Mouse (Mus musculus) limb, embryonic 11.5 days (tissue): ENCODE measurements around the gene Magi2. TPM values are rescaled to one million over a fixed set of nuclear protein-coding genes. Genes with fewer than 3 reads are reported as not detected.

Experiments
- ATAC-seq: fragments of 200-750 bp; cut with Nextera tagmentation; 2 replicates; pipeline ENCODE4 v1.8.0; 2017; ENCODE audit warnings: low read depth; ENCODE audit not compliant: insufficient number of reproducible peaks, low FRiP score, low TSS enrichment
- DNase-seq: peaks from one replicate; pipeline ENCODE4 v3.0.0-alpha.2; 2015; ENCODE audit warnings: low spot score
- H3K27ac ChIP-seq: fragments of 300-500 bp; sonication (generic); replicated peaks from 2 replicates; pipeline ENCODE4 v1.5.1; 2014; ENCODE audit warnings: low read depth, mild to moderate bottlenecking, low read length
- H3K27me3 ChIP-seq: fragments of 300-500 bp; sonication (generic); 2 replicates; pipeline ENCODE4 v1.6.1; 2014; ENCODE audit warnings: mild to moderate bottlenecking, low read length, mixed read lengths; ENCODE audit not compliant: control insufficient read depth, insufficient read depth
- H3K36me3 ChIP-seq: fragments of 300-500 bp; sonication (generic); 2 replicates; pipeline ENCODE4 v1.6.1; 2014; ENCODE audit warnings: mild to moderate bottlenecking, low read length, moderate library complexity, mixed read lengths; ENCODE audit not compliant: control insufficient read depth, insufficient read depth
- H3K4me1 ChIP-seq: fragments of 300-500 bp; sonication (generic); 2 replicates; pipeline ENCODE4 v1.6.1; 2014; ENCODE audit warnings: low read length, mixed read lengths; ENCODE audit not compliant: control insufficient read depth, insufficient read depth
- H3K4me2 ChIP-seq: fragments of 300-500 bp; sonication (generic); 2 replicates; pipeline ENCODE4 v1.6.1; 2014; ENCODE audit warnings: low read depth, mild to moderate bottlenecking, moderate library complexity; ENCODE audit not compliant: severe bottlenecking
- H3K4me3 ChIP-seq: fragments of 300-500 bp; sonication (generic); 2 replicates; pipeline ENCODE4 v1.5.1; 2014; ENCODE audit warnings: low read depth, low read length
- H3K9ac ChIP-seq: fragments of 300-500 bp; sonication (generic); 2 replicates; pipeline ENCODE4 v1.6.1; 2014; ENCODE audit warnings: mild to moderate bottlenecking, low read length
- H3K9me3 ChIP-seq: fragments of 300-500 bp; sonication (generic); 2 replicates; pipeline ENCODE4 v1.6.1; 2016; ENCODE audit warnings: low read length; ENCODE audit not compliant: control insufficient read depth
- WGBS: fragments of 180-500 bp; shearing (Covaris S2); extraction: QIAGEN DNeasy Blood & Tissue Kit; methylation state at CpG from one replicate; pipeline ENCODE4 v1.1.7; 2014; 5-methylcytosine and 5-hydroxymethylcytosine counted together
- polyA plus RNA-seq: library from polyadenylated mRNA; unstranded; fragments of >200 nt; fragmentation: Nextera tagmentation; extraction: Ambion mirVana; gene quantifications from 2 replicates; pipeline ENCODE4 v1.2.1, GENCODE M21; 2014

The Magi2 gene
- polyA plus RNA-seq, 1 experiment from 2014 or later: 2.8 TPM

DNA sequence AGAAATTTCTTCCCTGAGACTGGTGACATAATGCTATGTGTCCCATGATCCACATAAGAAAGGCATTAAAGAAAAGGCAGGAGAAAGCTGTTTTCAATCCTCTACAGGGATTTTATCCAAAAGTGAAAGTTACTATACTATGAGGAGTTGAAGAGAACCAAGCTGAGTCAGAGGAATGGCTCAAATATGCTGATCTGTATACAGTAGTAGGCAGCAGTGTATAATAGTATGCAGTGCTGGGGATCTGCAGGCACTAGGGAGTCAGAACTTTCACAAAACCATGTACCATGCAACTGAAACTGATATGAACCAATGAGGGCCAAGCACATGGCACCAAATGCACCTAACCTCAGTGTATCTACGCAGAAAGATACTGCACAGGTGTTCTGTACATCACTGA is 855.5 kb downstream of the Magi2 start:
- Histone ChIP-seq H3K9me3 (no peaks in the 10 kb centered on the region), H3K9ac (no peak overlapping the region), H3K27ac (no peak overlapping the region), H3K4me3 (no peak overlapping the region), H3K36me3 (no peaks in the 10 kb centered on the region), H3K4me1 (no peaks in the 10 kb centered on the region), H3K4me2 (no peak overlapping the region), H3K27me3 (no peaks in the 10 kb centered on the region)
- WGBS: 92% methylated on average over 1 of the region's 1 CpGs
- DNase-seq (no peak), ATAC-seq (no peak)

DNA sequence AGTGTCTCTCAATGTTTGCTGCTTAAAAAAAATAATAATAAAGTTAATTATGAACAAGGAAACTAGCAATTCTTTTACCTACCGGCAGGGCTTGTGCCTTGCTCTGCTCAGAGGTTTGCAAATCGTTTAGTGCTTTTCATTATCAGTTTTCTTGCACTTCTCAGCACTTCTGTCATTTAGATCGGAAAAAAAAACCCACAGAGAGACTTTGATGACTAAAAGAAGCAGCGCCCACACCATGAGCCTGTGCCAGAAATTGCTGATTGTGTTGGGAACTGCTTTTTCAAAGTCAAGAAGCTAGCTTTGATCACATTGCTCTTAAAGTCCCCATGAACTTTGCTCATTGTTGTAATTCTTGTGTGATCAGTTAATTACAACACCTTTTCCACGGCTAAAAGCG is 860.2 kb downstream of the Magi2 start:
- Histone ChIP-seq H3K9me3 (no peaks in the 10 kb centered on the region), H3K36me3 (no peaks in the 10 kb centered on the region), H3K4me3 (no peak overlapping the region), H3K4me2 (no peak overlapping the region), H3K27ac (no peak overlapping the region), H3K27me3 (no peaks in the 10 kb centered on the region), H3K9ac (no peak overlapping the region), H3K4me1 (no peaks in the 10 kb centered on the region)
- WGBS: 65% methylated on average over 6 of the region's 6 CpGs
- DNase-seq: no peak
- no peak for ATAC-seq

DNA sequence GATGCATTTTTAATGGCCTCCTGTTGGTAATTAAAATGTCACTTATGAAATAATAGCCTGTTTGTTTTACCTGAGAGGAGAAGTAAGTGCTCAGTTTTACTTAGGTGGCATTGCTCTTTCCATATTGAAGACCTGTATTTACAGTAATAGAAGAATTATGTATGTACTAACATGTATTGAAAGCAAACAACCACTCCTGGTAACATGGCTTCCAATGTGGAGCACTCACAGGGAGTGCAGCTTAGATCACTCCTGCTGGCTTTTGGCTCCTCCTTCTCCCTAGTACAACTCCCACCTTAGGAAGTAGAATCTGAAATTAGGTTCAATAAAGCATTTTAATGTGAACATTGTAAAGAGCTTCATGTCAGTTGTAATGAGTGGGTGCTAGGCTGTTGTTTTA is 877.0 kb downstream of the Magi2 start:
- DNase-seq (no peak), ATAC-seq (no peak)

DNA sequence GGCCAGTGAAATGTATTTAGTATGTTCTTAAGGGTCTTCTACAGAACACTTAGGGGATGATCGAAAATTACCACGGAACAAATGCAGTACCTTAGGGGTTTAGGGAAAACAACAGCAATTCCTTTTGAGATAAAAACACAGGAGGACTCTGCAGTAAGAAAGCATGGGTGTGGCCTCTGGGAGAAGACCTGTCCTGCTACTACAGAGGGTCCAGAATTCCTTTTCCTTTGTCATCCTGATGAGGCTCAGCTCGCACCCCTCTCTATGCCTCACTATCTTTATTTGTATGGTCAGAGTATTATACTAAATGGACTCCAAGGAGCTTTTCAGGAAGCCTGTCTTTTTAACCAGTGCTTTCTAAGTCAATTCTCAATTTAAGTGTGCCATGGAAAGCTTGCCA is 877.7 kb downstream of the Magi2 start:
- no peaks in the 10 kb centered on the region for H3K27me3 ChIP-seq
- ATAC-seq (no peak), DNase-seq (no peak)
- no peaks in the 10 kb centered on the region for H3K4me1 ChIP-seq
- no peak overlapping the region for H3K4me3 ChIP-seq
- no peaks in the 10 kb centered on the region for H3K9me3 ChIP-seq
- H3K27ac ChIP-seq: no peak overlapping the region
- 78% methylated on average over 3 of the region's 3 CpGs for WGBS
- H3K9ac ChIP-seq: no peak overlapping the region
- H3K36me3 ChIP-seq: no peaks in the 10 kb centered on the region
- H3K4me2 ChIP-seq: no peak overlapping the region

More for the DNA sequence above, 877.0 kb downstream of the Magi2 start:
- Histone ChIP-seq H3K4me2 (no peak overlapping the region), H3K9ac (no peak overlapping the region), H3K27ac (no peak overlapping the region), H3K9me3 (no peaks in the 10 kb centered on the region), H3K27me3 (no peaks in the 10 kb centered on the region), H3K36me3 (no peaks in the 10 kb centered on the region), H3K4me1 (no peaks in the 10 kb centered on the region), H3K4me3 (no peak overlapping the region)

DNA sequence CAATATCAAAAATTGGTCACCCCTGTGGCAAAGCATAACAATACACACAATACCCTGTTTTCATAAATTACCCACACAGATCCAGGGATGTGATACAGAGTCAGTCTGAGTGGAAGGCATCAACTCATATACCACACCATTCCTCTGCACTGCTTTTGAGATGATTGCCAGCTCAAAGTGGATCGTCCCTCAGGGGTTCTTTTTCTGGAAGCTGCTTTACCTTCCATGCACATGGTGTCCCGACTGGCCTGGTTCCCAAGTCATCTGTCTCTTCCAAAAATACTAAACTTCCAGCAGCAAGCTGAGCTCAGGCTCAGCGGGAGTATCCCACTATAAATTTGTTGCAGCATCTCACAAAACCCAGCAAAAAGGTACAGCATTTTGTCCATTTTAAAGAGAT is 882.7 kb downstream of the Magi2 start:
- ATAC-seq (no peak), DNase-seq (no peak)
- Histone ChIP-seq H3K36me3 (no peaks in the 10 kb centered on the region), H3K4me3 (no peak overlapping the region), H3K27ac (no peak overlapping the region), H3K9me3 (no peaks in the 10 kb centered on the region), H3K4me1 (no peaks in the 10 kb centered on the region), H3K27me3 (no peaks in the 10 kb centered on the region), H3K4me2 (no peak overlapping the region), H3K9ac (no peak overlapping the region)
- WGBS: 81% methylated on average over 3 of the region's 3 CpGs

DNA sequence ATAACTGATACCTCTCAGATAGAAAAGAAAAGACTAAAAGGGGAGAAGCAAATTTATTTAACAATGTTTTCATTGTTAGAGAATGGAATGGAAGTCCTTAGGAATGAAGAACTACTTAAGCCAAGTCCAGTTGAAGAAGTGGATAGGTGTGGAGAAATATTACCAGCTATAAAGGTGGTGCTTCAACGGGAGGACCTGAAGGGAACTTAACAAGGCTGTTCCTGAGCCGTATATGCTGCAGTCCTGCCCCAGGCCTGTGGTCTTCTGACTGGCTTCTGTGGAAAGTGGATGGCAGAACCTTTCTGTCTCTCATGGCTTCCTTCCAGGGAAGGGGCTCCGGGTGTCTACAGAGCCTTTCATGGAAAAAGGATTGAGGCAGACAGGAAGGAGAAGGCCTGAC is 890.3 kb downstream of the Magi2 start:
- DNase-seq (no peak), ATAC-seq (no peak)
- Histone ChIP-seq H3K9me3 (no peaks in the 10 kb centered on the region), H3K4me2 (no peak overlapping the region), H3K4me1 (no peaks in the 10 kb centered on the region), H3K27me3 (no peaks in the 10 kb centered on the region), H3K4me3 (no peak overlapping the region), H3K9ac (no peak overlapping the region), H3K36me3 (no peaks in the 10 kb centered on the region), H3K27ac (no peak overlapping the region)
- WGBS: 74% methylated on average over 3 of the region's 3 CpGs

DNA sequence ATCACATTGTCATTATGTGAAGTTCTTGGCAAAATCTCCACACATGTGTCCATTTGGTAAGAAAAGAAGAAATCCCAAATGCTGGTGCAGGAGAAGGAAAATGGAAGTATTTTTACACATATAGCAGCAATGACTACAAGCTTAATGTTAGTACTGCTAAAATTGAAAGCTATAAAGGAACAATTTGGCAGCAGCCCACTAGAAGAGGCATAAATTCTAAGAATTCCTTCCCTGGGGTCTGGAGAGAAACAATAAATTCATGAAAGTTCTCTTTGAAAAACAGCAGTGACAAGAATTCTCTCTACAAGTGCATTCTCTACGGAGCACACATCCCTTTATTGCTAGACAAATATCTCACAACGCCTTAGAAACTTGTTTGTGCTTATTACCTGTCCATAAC is 913.4 kb downstream of the Magi2 start:
- 71% methylated on average over 2 of the region's 2 CpGs for WGBS
- Histone ChIP-seq H3K9ac (no peak overlapping the region), H3K4me1 (no peaks in the 10 kb centered on the region), H3K9me3 (no peaks in the 10 kb centered on the region), H3K27ac (no peak overlapping the region), H3K4me3 (no peak overlapping the region), H3K4me2 (no peak overlapping the region), H3K36me3 (no peaks in the 10 kb centered on the region), H3K27me3 (no peaks in the 10 kb centered on the region)
- DNase-seq (no peak), ATAC-seq (no peak)

DNA sequence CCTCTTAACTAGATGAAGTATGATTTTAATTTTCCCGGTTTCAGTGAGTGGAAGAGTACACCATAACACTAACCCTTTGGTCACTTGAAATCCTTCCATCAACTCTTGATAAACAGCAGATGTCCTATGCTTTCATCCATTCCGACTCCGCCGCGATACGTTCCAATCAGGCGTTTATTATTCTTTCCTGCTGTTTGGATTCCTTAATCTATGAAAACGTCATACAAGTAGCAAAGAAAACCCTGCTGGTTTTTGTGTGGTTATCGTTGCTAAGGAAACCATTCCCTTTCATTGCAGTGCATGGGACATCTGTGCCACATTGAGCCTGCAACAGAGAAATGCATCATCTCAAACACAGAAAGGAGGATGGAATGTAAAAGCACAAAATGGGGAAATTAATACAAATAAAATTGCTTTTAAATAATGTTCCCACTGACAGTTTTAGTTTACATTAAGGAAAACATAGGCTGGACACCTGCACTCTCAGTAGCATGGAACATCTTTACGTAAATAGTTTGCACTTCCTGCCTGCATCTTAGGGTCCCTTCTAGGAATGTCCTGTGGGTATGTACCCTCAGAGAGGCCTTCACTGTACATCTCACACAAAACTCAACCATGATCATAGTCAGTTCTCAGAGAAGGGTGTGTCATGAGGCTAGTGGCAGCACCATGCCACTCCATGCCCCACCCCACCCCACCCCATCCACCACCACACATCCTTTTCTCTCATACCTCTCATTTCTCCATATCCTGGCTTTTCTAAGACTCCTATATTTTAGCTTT is 914.0 kb downstream of the Magi2 start:
- H3K9ac ChIP-seq: no peak overlapping the region
- H3K27me3 ChIP-seq: no peaks in the 10 kb centered on the region
- DNase-seq: no peak
- no peak overlapping the region for H3K4me3 ChIP-seq
- no peaks in the 10 kb centered on the region for H3K9me3 ChIP-seq
- H3K4me2 ChIP-seq: no peak overlapping the region
- no peak overlapping the region for H3K27ac ChIP-seq
- no peaks in the 10 kb centered on the region for H3K4me1 ChIP-seq
- ATAC-seq: no peak
- H3K36me3 ChIP-seq: no peaks in the 10 kb centered on the region
- WGBS: 54% methylated on average over 10 of the region's 10 CpGs
